Mouse (Mus musculus) megakaryocyte, embryonic 14.5 days (primary cell): Measurements from ENCODE around the gene Mex3a.

Experiments used
- FLI1 ChIP-seq: IDR thresholded peaks from 2 replicates; pipeline ENCODE4 v1.6.1; 2012; ENCODE audit warnings: low read length, inconsistent platforms, mixed read lengths
- GATA1 ChIP-seq: IDR thresholded peaks from 3 replicates; pipeline ENCODE4 v1.6.1; 2012; ENCODE audit warnings: mixed read lengths, low read length, inconsistent platforms, borderline replicate concordance

- no peak for TF ChIP-seq GATA1
- TF ChIP-seq FLI1: no peak
These were observed 15.8 kb upstream of the Mex3a start for GRCm38 (mm10) chr3:88516407-88516806.
